Mouse (Mus musculus) megakaryocyte-erythroid progenitor cell, adult 5-6 weeks (primary cell): ENCODE results near the gene Il17re. TPM values are rescaled to one million over a fixed set of nuclear protein-coding genes. Genes with fewer than 3 reads are reported as not detected.

ENCODE experiments used
- total RNA-seq, 2 experiments: library from RNA; stranded (forward) in 1 of 2; stranded (reverse) in 1 of 2; fragments of 200-1000, 215-1000 nt in 1 of 2; fragments of >200 nt in 1 of 2; fragmentation: Nextera tagmentation in 1 of 2; gene quantifications; 2 replicates each; pipeline ENCODE4 v1.2.3; 2014 to 2017

Gene Il17re
- total RNA-seq, 2 experiments from 2014 or later = not detected

Other genes with a start within 250 kb of the Il17re start
- 17.0 and 26.6 TPM in 2 replicates for gene Mtmr14, start 220.6 kb upstream of the Il17re start, total RNA-seq (2014; fragmentation: Nextera tagmentation)
- 13.8 and 21.8 TPM in 2 replicates for gene Mtmr14, start 220.6 kb upstream of the Il17re start, total RNA-seq (2017)
- gene Cpne9, start 176.2 kb upstream of the Il17re start, total RNA-seq (2014; fragmentation: Nextera tagmentation) = 0.74 and 0.99 TPM in 2 replicates
- 0.42 TPM in 1 of 2 replicates, not detected in the other for gene Cpne9, start 176.2 kb upstream of the Il17re start, total RNA-seq (2017)
- 45.0 and 53.5 TPM in 2 replicates for gene Brpf1, start 151.3 kb upstream of the Il17re start, total RNA-seq (2014; fragmentation: Nextera tagmentation)
- 20.3 and 22.0 TPM in 2 replicates for gene Brpf1, start 151.3 kb upstream of the Il17re start, total RNA-seq (2017)
- gene Ogg1, start 131.5 kb upstream of the Il17re start, total RNA-seq (2014; fragmentation: Nextera tagmentation) = 9.9 and 23.7 TPM in 2 replicates
- 3.8 and 9.4 TPM in 2 replicates for gene Ogg1, start 131.5 kb upstream of the Il17re start, total RNA-seq (2017)
- gene Camk1, start 114.5 kb upstream of the Il17re start, total RNA-seq (2014; fragmentation: Nextera tagmentation) = 1.2 and 2.2 TPM in 2 replicates
- 2.9 and 17.8 TPM in 2 replicates for gene Camk1, start 114.5 kb upstream of the Il17re start, total RNA-seq (2017)
- 23.5 and 40.8 TPM in 2 replicates for gene Tada3, start 80.6 kb upstream of the Il17re start, total RNA-seq (2014; fragmentation: Nextera tagmentation)
- 19.8 and 20.3 TPM in 2 replicates for gene Tada3, start 80.6 kb upstream of the Il17re start, total RNA-seq (2017)
- gene Arpc4, start 80.4 kb upstream of the Il17re start, total RNA-seq (2014; fragmentation: Nextera tagmentation) = 128 and 162 TPM in 2 replicates
- 137 and 152 TPM in 2 replicates for gene Arpc4, start 80.4 kb upstream of the Il17re start, total RNA-seq (2017)
- 2.1 and 7.9 TPM in 2 replicates for gene Ttll3, start 69.2 kb upstream of the Il17re start, total RNA-seq (2014; fragmentation: Nextera tagmentation)
- gene Ttll3, start 69.2 kb upstream of the Il17re start, total RNA-seq (2017) = 0.50 and 0.80 TPM in 2 replicates
- gene Rpusd3, start 39.1 kb upstream of the Il17re start, total RNA-seq (2014; fragmentation: Nextera tagmentation) = 13.5 and 14.5 TPM in 2 replicates
- 16.8 and 25.1 TPM in 2 replicates for gene Rpusd3, start 39.1 kb upstream of the Il17re start, total RNA-seq (2017)
- gene Cidec, start 22.7 kb upstream of the Il17re start, total RNA-seq (2014; fragmentation: Nextera tagmentation) = not detected in 2 replicates
- not detected in 2 replicates for gene Cidec, start 22.7 kb upstream of the Il17re start, total RNA-seq (2017)
- gene Jagn1, start 15.9 kb upstream of the Il17re start, total RNA-seq (2014; fragmentation: Nextera tagmentation) = 44.8 and 53.4 TPM in 2 replicates
- 29.4 and 50.3 TPM in 2 replicates for gene Jagn1, start 15.9 kb upstream of the Il17re start, total RNA-seq (2017)
- not detected in 2 replicates for gene Il17rc, start 12.9 kb downstream of the Il17re start, total RNA-seq (2014; fragmentation: Nextera tagmentation)
- not detected in 2 replicates for gene Il17rc, start 12.9 kb downstream of the Il17re start, total RNA-seq (2017)
- gene Creld1, start 24.8 kb downstream of the Il17re start, total RNA-seq (2014; fragmentation: Nextera tagmentation) = 8.0 and 8.8 TPM in 2 replicates
- gene Creld1, start 24.8 kb downstream of the Il17re start, total RNA-seq (2017) = 1.6 and 6.1 TPM in 2 replicates
- 0.37 TPM in 1 of 2 replicates, not detected in the other for gene Prrt3, start 43.4 kb downstream of the Il17re start, total RNA-seq (2014; fragmentation: Nextera tagmentation)
- not detected in 2 replicates for gene Prrt3, start 43.4 kb downstream of the Il17re start, total RNA-seq (2017)
- 49.4 and 61.7 TPM in 2 replicates for gene Emc3, start 73.2 kb downstream of the Il17re start, total RNA-seq (2014; fragmentation: Nextera tagmentation)
- 28.3 and 43.9 TPM in 2 replicates for gene Emc3, start 73.2 kb downstream of the Il17re start, total RNA-seq (2017)
- 35.7 and 47.0 TPM in 2 replicates for gene Fancd2, start 73.2 kb downstream of the Il17re start, total RNA-seq (2014; fragmentation: Nextera tagmentation)
- 31.3 and 43.7 TPM in 2 replicates for gene Fancd2, start 73.2 kb downstream of the Il17re start, total RNA-seq (2017)
- 0.37 TPM in 1 of 2 replicates, not detected in the other for gene Fancd2os, start 142.2 kb downstream of the Il17re start, total RNA-seq (2014; fragmentation: Nextera tagmentation)
- gene Fancd2os, start 142.2 kb downstream of the Il17re start, total RNA-seq (2017) = not detected in 2 replicates
- gene Brk1, start 146.3 kb downstream of the Il17re start, total RNA-seq (2014; fragmentation: Nextera tagmentation) = 136 and 142 TPM in 2 replicates
- gene Brk1, start 146.3 kb downstream of the Il17re start, total RNA-seq (2017) = 68.2 and 68.8 TPM in 2 replicates
- 12.5 and 15.2 TPM in 2 replicates for gene Vhl, start 165.5 kb downstream of the Il17re start, total RNA-seq (2014; fragmentation: Nextera tagmentation)
- 7.8 and 8.6 TPM in 2 replicates for gene Vhl, start 165.5 kb downstream of the Il17re start, total RNA-seq (2017)
- gene Irak2, start 180.0 kb downstream of the Il17re start, total RNA-seq (2014; fragmentation: Nextera tagmentation) = 18.6 and 21.6 TPM in 2 replicates
- 30.4 and 37.3 TPM in 2 replicates for gene Irak2, start 180.0 kb downstream of the Il17re start, total RNA-seq (2017)
- 48.5 and 69.9 TPM in 2 replicates for gene Tatdn2, start 238.6 kb downstream of the Il17re start, total RNA-seq (2014; fragmentation: Nextera tagmentation)
- 152 and 155 TPM in 2 replicates for gene Tatdn2, start 238.6 kb downstream of the Il17re start, total RNA-seq (2017)